Mouse (Mus musculus) T-helper 2 cell (primary cell): Measurements from ENCODE around the gene Nup98.

Experiments used
- in situ Hi-C: fragments of 300-600 bp; cut with MboI, MseI; formaldehyde crosslinking; loops from one replicate; pipeline ENCODE4 v1.15.1; 2025; ENCODE audit warnings: high pct_unique_total_duplicates

Nup98 gene

DNA sequence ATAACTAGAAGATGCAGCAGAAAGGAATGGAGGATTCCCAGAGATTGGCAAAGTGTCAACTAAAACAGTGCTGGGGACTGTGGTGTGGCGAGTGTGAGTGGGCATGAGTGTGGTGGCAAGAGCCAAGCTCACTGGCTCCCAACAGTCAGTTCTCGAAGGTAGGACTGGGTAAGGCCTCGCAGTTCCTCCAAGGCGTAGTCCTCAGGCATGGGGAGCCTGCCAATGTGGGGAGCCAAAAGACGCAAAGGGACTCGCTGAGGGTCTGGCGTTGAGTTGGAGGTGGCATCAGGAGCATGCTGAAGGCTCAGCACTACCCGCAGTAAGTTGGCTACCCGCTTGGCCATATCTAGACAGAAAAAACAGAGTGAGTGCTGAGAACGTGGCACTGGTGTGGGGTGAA, 89.7 kb downstream of the Nup98 start:
- in situ Hi-C loops: loop anchor here (5.0 kb wide), 1 partner anchor 67 kb away; no protein-coding TSS in a partner anchor

GRCm38 (mm10) chr7:102117382-102117781, 92.6 kb downstream of the Nup98 start:
- in situ Hi-C loops: no loop called here

DNA sequence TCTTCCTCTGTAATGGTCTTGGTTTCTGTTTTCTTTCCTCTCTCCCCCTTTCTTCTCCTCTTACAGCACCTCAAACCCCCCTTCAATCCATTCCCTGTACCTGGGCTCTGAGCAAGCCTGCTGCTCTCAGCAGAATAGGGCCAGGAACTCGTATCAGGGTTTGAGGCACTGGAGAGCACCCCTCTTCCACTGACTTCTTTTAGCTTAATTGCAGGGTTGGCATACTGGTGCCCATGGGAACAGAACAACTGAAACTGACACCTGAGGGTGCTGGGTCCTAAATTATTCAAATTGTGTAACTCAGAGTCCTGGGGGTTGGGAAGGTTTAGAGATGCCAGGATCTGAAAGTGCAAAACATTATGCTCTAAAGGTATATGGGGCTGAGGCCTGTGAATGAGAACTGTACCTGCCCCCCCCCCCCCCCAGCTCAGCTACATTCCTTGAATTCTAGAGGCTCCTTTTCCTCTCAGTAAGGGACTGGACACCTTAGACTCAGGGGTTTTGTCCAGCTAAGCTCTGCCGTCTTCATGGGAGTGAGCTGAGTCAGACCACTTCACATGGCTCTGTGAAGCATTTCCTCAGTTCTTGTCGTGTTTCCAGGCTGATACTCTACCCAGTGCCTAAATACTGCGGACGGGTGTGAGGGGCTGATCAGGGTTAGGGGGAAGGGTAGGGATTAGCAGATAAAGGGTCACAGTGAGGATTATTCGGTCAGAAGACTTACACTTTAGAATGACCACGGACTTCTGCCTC, 93.2 kb downstream of the Nup98 start, which contains the start of gene Chrna10:
TSS of gene Chrna10 (minus strand) at position 250 of the 753 bp plus-strand sequence.
- in situ Hi-C loops: no loop called here

GRCm38 (mm10) chr7:102113151-102113729, 96.7 kb downstream of the Nup98 start:
- in situ Hi-C loops: loop anchor here (5.0 kb wide), 1 partner anchor 76 kb away; no protein-coding TSS in a partner anchor

- in situ Hi-C loops: loop anchor here (5.0 kb wide), 1 partner anchor 72 kb away; no protein-coding TSS in a partner anchor
Measured at GRCm38 (mm10) chr7:102109746-102110145, 100.2 kb downstream of the Nup98 start.

GRCm38 (mm10) chr7:102109171-102109570, 100.8 kb downstream of the Nup98 start, which contains the start of gene Art5:
TSS of gene Art5 (minus strand) at chr7:102109489.
- in situ Hi-C loops: no loop called here

- in situ Hi-C loops: no loop called here
Measured at GRCm38 (mm10) chr7:102108206-102108605, 101.8 kb downstream of the Nup98 start.

- in situ Hi-C loops: no loop called here
Measured at GRCm38 (mm10) chr7:102106700-102107141, 103.3 kb downstream of the Nup98 start.

- in situ Hi-C loops: no loop called here
Measured at GRCm38 (mm10) chr7:102104126-102104525, 105.8 kb downstream of the Nup98 start.

DNA sequence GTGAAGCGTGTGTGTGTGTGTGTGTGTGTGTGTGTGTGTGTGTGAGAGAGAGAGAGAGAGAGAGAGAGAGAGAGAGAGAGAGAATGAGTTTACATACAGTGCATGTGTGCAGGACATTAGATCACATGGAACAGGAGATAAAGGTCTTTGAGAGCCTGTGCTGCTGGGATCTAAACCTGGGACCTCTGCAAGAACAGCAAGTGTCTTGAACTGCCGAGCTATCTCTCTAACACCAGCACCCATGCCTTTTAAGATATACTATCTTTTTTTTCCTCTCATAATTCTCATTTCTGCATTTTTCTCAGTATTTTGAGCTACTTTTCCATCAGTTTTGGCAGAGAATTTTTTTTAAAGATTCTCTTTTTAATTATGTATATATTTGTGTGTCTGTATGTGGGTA, 106.4 kb downstream of the Nup98 start:
- in situ Hi-C loops: no loop called here

DNA sequence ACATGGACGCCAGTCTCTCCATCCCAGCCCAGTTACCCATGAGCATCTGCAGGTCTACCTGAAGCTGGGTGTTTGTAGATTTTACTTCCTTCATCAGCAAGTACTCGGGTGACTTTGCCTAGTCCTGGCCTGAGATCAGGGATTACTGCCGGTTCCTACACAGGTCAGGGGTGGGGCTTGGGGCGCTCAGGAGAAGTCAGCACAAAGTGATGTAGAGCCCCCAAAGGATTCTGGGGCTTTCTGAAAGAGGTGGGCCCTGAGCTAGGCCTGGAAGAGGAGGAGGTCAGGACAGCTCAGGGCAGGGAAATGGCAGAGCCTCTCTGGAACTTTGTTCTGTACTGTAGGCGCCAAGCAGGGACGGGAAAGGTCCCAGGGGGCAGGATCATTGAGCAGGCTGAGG, 107.3 kb downstream of the Nup98 start:
- in situ Hi-C loops: no loop called here

- in situ Hi-C loops: no loop called here
Measured at GRCm38 (mm10) chr7:102102241-102102640, 107.7 kb downstream of the Nup98 start.

- in situ Hi-C loops: no loop called here
Measured at GRCm38 (mm10) chr7:102101487-102101886, 108.5 kb downstream of the Nup98 start, which contains the start of gene Art1. TSS of gene Art1 (plus strand) at chr7:102101743.

DNA sequence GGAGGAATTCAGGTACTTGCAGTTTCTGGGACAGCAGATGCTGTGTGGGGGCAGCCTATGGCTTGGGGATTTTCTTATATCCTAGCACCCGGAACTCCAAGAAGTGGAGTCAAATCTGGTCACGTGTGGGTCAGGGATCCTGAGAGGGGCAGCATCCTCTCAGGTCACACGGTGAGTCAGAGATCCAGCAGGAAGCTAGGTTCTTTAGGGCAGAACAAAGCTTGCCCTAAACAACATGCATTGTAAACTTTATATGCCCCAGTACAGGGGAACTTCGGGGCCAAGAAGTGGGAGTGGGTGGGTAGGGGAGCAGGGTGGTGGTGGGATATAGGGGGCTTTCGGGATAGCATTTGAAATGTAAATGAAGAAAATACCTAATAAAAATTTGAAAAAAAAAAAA, 109.1 kb downstream of the Nup98 start:
- in situ Hi-C loops: no loop called here

- in situ Hi-C loops: no loop called here
Measured at GRCm38 (mm10) chr7:102099760-102100661, 110.0 kb downstream of the Nup98 start.

DNA sequence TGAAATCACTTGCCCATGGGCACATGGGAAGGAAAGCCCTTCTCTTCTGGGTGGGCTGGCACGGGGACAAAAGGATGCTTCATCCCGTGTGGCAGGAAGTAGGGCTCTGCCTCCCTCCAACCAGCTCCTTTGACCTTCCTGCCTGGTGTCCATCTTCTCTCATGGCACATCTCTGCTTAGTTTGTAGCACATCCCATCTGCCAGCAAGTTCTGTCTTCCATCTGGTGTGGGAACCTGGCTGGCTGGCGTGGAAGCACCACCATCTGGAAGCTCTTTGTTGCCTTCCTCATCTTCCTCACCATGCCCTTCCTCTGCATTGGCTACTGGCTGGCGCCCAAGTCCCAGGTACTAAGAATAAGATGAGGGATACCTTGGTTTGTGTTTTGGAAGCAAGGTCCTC, 122.6 kb downstream of the Nup98 start:
- in situ Hi-C loops: no loop called here

DNA sequence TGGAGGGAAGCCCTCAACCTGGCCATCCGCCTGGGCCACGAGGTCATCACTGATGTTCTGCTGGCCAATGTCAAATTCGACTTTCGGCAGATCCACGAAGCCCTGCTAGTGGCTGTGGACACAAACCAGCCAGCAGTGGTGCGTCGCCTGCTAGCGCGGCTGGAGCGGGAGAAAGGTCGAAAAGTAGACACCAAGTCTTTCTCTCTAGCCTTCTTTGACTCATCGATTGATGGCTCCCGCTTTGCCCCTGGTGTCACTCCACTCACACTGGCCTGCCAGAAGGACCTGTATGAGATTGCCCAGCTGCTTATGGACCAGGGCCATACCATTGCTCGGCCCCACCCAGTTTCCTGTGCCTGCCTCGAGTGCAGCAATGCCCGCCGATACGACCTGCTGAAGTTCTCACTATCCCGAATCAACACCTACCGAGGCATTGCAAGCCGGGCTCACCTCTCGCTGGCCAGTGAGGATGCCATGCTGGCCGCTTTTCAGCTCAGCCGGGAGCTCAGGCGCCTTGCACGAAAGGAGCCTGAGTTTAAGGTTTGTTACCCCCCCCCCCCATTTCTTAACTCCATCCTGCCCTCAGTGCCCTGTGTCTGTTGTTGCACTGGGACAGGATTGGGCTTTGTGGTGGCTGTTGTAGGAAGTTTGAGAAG, 125.8 kb downstream of the Nup98 start:
- in situ Hi-C loops: loop anchor here (5.0 kb wide), 1 partner anchor 37 kb away; no protein-coding TSS in a partner anchor

DNA sequence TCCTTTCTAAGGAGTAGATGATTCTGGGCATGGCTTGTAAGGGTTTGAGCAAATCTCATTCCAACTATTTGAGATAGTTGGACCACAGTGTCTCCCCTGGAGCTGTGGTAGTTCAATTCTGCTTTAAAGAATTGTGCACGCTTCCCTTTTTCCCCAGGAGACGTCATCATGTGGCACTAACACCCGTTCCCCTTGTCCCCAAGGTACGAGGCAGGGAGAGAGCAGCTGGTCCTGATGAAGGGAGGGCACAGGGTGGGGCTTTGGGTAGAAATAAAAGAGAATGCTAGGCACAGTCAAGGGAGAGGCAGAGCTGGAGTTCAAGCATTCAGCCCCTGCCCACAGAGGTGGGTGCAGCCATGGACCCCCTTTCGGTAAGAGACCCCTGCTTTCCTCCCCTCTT, 127.2 kb downstream of the Nup98 start, which contains the start of gene Trpc2:
TSS of gene Trpc2 (plus strand) at position 301 of the 400 bp plus-strand sequence.
- in situ Hi-C loops: loop anchor here (5.0 kb wide), 1 partner anchor 36 kb away; no protein-coding TSS in a partner anchor

DNA sequence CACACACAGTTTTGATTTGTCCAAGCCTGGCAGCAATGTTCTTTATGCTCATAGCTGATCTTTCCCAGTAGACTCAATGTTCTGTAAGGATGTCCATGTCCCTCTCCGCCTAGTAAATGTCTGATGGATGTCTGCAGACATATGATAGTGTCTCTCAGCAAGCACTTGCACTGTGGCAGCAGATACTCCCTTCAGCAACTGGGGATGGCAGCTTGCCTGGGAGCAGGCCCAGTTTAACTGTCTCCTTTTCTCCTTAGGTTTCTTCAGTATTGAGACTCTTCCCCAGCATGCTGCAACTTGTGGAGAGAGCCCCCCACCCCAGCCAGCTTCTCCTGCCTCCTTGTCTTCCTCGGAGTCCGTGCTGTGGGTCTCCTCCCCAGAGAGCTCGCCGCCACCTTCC, 128.2 kb downstream of the Nup98 start:
- in situ Hi-C loops: loop anchor here (5.0 kb wide), 1 partner anchor 34 kb away; no protein-coding TSS in a partner anchor

DNA sequence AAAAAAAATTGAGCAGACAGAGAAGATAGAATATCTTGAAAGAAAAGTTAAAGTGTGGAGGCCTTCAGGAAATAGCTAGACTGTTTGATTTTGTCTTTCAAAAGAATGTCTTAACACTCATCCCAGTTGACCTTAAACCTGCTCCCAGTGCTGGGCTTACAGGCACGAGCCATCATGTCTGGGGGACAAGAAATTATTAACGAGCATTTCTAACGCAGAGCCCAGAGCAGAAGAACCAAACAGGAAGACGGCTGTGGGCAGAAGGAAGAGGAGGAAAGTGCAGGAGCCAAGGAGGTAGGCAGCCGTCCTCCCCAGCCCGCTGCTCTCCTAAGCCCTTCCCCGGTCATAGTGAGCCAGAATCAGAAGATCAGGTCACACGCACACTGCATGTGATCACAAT, 129.7 kb downstream of the Nup98 start:
- in situ Hi-C loops: loop anchor here (5.0 kb wide), 1 partner anchor 33 kb away; no protein-coding TSS in a partner anchor

GRCm38 (mm10) chr7:102078517-102078916, 131.5 kb downstream of the Nup98 start:
- in situ Hi-C loops: no loop called here
